Mouse (Mus musculus): ENCODE measurements around the gene Tmem208.

- TF ChIP-seq CTCF (conservative IDR thresholded peaks at IDR 0.05; ENCODE audit: low read length) (no peak), NANOG (IDR thresholded peaks at IDR 0.05; ENCODE audit: borderline replicate concordance, low read length) (no peak), POU5F1 (IDR thresholded peaks at IDR 0.05; ENCODE audit: borderline replicate concordance, low read length) (no peak)
These were observed 46.9 kb downstream of the Tmem208 start, which contains the start of gene Plekhg4 for GRCm38 (mm10) chr8:105373032-105373431.
